Mouse (Mus musculus) heart, embryonic 11.5 days (tissue): ENCODE measurements around the gene Tecpr2. TPM values are rescaled to one million over a fixed set of nuclear protein-coding genes. Genes with fewer than 3 reads are reported as not detected.

Source experiments
- ATAC-seq: fragments of 200-750 bp; cut with Nextera tagmentation; replicated peaks from 2 replicates; pipeline ENCODE4 v1.8.0; 2017; ENCODE audit warnings: moderate library complexity; ENCODE audit not compliant: insufficient number of reproducible peaks, low FRiP score, low TSS enrichment
- H3K27ac ChIP-seq: fragments of 300-500 bp; sonication (generic); 2 replicates; pipeline ENCODE4 v1.5.1; 2014; ENCODE audit warnings: mild to moderate bottlenecking, low read depth, low read length
- H3K27me3 ChIP-seq: fragments of 300-500 bp; sonication (generic); 2 replicates; pipeline ENCODE4 v1.6.1; 2014; ENCODE audit warnings: mild to moderate bottlenecking, low read length, mixed read lengths; ENCODE audit not compliant: control insufficient read depth, insufficient read depth
- H3K36me3 ChIP-seq: fragments of 300-500 bp; sonication (generic); 2 replicates; pipeline ENCODE4 v1.6.1; 2014; ENCODE audit warnings: mild to moderate bottlenecking, low read length, moderate library complexity, mixed read lengths; ENCODE audit not compliant: control insufficient read depth, insufficient read depth
- H3K4me1 ChIP-seq: fragments of 300-500 bp; sonication (generic); 2 replicates; pipeline ENCODE4 v1.6.1; 2014; ENCODE audit warnings: low read length; ENCODE audit not compliant: control insufficient read depth, insufficient read depth
- H3K4me2 ChIP-seq: fragments of 300-500 bp; sonication (generic); 2 replicates; pipeline ENCODE4 v1.6.1; 2014; ENCODE audit warnings: mild to moderate bottlenecking, moderate library complexity
- H3K4me3 ChIP-seq: fragments of 300-500 bp; sonication (generic); 2 replicates; pipeline ENCODE4 v1.5.1; 2014; ENCODE audit warnings: low read depth, low read length
- H3K9ac ChIP-seq: fragments of 300-500 bp; sonication (generic); 2 replicates; pipeline ENCODE4 v1.6.1; 2014; ENCODE audit warnings: mild to moderate bottlenecking, low read depth, low read length, moderate library complexity
- H3K9me3 ChIP-seq: fragments of 300-500 bp; sonication (generic); replicated peaks from 2 replicates; pipeline ENCODE4 v1.6.1; 2016; ENCODE audit warnings: low read length; ENCODE audit not compliant: control insufficient read depth
- WGBS: fragments of 180-500 bp; shearing (Covaris S2); extraction: QIAGEN DNeasy Blood & Tissue Kit; methylation state at CpG from one replicate; pipeline ENCODE4 v1.1.7; 2014; ENCODE audit not compliant: insufficient replicate concordance; 5-methylcytosine and 5-hydroxymethylcytosine counted together
- polyA plus RNA-seq: library from polyadenylated mRNA; unstranded; fragments of >200 nt; fragmentation: Nextera tagmentation; extraction: Ambion mirVana; gene quantifications from 2 replicates; pipeline ENCODE4 v1.2.1, GENCODE M21; 2014

Gene Tecpr2
- polyA plus RNA-seq, 1 experiment from 2014 or later: 2.5 TPM

GRCm38 (mm10) chr12:111019086-111019485, 130.0 kb downstream of the Tecpr2 start:
- Histone ChIP-seq H3K9me3 (no peaks in the 10 kb centered on the region), H3K4me2 (no peak overlapping the region), H3K27ac (no peak overlapping the region), H3K9ac (no peak overlapping the region), H3K4me1 (0 out of 2 replicates have a peak, but pooled peaks cover 5% of the 10 kb centered on the region), H3K36me3 (no peaks in the 10 kb centered on the region), H3K27me3 (no peaks in the 10 kb centered on the region), H3K4me3 (no peak overlapping the region)
- no peak for ATAC-seq
- 85% methylated on average over 2 of the region's 2 CpGs for WGBS

DNA sequence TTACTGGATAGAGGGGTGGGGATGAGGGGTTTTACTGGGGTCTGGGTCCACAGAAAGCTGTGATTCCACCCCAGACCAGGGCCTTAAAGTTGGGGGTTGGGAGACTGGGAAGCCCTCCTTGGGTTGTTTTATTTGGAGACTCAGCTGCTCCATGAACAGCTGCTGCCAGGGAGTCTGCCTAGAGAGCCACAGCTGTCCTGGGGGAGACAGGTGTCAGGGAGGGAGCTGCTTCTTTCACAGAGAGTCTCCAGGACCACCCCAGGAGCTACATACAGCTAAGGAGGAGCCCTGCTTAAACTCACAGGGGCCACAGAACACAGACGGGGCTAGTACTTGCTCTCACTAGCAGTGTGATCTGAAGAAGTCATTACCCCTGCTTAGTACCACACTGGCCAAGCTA, 132.1 kb downstream of the Tecpr2 start:
- no peak overlapping the region for H3K4me3 ChIP-seq
- ATAC-seq: no peak
- H3K4me2 ChIP-seq: no peak overlapping the region
- H3K27me3 ChIP-seq: no peaks in the 10 kb centered on the region
- 0 out of 2 replicates have a peak, but pooled peaks cover 5% of the 10 kb centered on the region for H3K4me1 ChIP-seq
- H3K27ac ChIP-seq: no peak overlapping the region
- 15% methylated on average over 1 of the region's 1 CpGs for WGBS
- H3K9ac ChIP-seq: no peak overlapping the region
- H3K9me3 ChIP-seq: no peaks in the 10 kb centered on the region
- no peaks in the 10 kb centered on the region for H3K36me3 ChIP-seq

DNA sequence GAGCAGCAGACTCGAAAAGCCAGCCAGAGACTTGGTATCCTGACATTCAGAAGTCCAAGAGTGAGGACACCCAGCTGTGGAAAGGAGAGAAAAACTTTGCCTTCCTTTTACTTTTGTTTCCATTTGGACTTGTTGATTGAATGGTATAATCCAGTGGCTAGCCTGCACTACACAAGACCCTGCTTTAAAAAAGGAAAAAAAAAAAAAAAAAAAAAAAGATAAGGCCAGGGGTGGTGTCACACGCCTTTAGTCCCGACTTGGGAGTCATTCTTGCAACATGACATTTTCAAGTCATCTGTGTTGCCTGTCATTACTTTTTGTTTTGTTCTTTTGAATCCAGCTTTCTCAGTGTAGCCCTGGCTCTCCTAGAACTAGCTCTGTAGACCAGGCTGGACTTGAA, 132.5 kb downstream of the Tecpr2 start:
- Histone ChIP-seq H3K9me3 (no peaks in the 10 kb centered on the region), H3K27me3 (no peaks in the 10 kb centered on the region), H3K27ac (no peak overlapping the region), H3K4me3 (no peak overlapping the region), H3K36me3 (no peaks in the 10 kb centered on the region), H3K9ac (no peak overlapping the region), H3K4me1 (0 out of 2 replicates have a peak, but pooled peaks cover 5% of the 10 kb centered on the region), H3K4me2 (no peak overlapping the region)
- 46% methylated on average over 3 of the region's 3 CpGs for WGBS
- no peak for ATAC-seq

Other genes starting within 250 kb of the Tecpr2 start
- gene 1700001K19Rik, start 206.6 kb upstream of the Tecpr2 start, polyA plus RNA-seq: 0.23 TPM in 1 of 2 replicates, not detected in the other
- gene Hsp90aa1, start 186.5 kb upstream of the Tecpr2 start, polyA plus RNA-seq: 729 and 869 TPM in 2 replicates
- gene Wdr20, start 151.3 kb upstream of the Tecpr2 start, polyA plus RNA-seq: 15.2 and 17.1 TPM in 2 replicates
- gene Mok, start 48.3 kb upstream of the Tecpr2 start, polyA plus RNA-seq: 3.0 and 3.8 TPM in 2 replicates
- gene Zfp839, start 39.0 kb upstream of the Tecpr2 start, polyA plus RNA-seq: 3.1 and 3.2 TPM in 2 replicates
- gene Cinp, start 119 bp upstream of the Tecpr2 start, polyA plus RNA-seq: 70.5 and 71.3 TPM in 2 replicates
- 11.4 and 14.5 TPM in 2 replicates for gene Ankrd9, start 89.8 kb downstream of the Tecpr2 start, polyA plus RNA-seq
- 11.9 TPM in 2 replicates for gene Rcor1, start 150.1 kb downstream of the Tecpr2 start, polyA plus RNA-seq